Mouse (Mus musculus): ENCODE data around the gene Spast.
A peak's percentile ranks its signal among the peaks of the same experiment; 100 is the strongest.
"Not testable (repeated sequence)": the region's sequence is repeated elsewhere in the genome, so short reads cannot be mapped to it uniquely, and the experiment has no call there.

The Spast gene

DNA sequence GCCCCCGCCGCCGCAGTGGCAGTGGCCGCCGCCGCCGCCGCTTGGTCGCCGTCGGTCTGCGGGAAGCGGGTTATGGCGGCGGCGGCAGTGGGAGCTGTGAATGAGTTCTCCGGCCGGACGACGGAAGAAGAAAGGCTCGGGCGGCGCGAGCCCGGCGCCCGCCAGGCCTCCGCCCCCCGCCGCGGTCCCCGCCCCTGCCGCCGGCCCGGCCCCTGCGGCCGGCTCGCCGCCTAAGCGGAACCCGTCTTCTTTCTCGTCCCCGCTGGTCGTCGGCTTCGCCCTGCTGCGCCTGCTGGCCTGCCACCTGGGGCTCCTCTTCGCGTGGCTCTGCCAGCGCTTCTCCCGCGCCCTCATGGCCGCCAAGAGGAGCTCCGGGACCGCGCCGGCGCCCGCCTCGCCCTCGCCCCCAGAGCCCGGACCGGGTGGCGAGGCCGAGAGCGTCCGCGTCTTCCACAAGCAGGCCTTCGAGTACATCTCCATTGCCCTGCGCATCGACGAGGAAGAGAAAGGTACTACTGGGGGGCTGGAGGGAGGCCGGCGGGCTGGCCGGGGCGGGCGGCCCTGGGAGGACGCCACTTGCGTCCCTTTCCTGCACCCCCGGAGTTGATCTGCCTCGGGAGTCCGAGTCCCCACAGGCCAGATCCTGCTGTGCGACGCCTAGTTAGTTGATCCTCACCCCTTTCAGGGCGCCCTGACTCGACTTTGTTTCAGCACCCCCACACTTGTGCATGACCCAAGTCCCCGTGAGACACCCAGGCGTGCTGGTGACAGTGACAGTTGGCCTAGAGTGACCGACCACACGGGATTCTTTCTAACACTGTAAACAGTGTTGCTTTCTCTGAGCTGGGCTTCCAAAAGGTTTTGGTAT lies at the start of gene Spast:
TSS of gene Spast (plus strand) at position 51 of the 868 bp plus-strand sequence.
- DNase-seq (ENCODE audit: extremely low spot score, low read depth, low spot score), result no peak

DNA sequence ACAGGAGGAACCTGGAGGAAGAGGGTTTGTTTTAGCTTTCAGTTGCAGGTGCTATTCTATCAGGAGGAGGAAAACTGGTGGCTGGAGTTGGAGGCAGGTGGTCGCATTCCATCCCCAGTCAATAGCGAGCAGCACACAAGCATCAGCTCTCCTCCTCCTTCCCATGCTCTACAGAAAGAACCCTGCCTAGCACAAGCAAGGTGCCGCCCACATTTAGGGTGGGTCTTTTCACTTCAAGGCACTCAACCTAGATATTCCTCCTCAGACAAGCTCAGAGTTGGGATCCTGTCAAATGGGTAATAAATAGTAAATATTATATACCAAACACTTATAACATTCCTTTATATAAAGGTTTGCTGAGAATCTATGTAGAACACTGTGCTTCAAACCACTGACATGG lies 48.6 kb upstream of the Spast start:
- DNase-seq (ENCODE audit: extremely low spot score, low read depth, low spot score), result no peak

DNA sequence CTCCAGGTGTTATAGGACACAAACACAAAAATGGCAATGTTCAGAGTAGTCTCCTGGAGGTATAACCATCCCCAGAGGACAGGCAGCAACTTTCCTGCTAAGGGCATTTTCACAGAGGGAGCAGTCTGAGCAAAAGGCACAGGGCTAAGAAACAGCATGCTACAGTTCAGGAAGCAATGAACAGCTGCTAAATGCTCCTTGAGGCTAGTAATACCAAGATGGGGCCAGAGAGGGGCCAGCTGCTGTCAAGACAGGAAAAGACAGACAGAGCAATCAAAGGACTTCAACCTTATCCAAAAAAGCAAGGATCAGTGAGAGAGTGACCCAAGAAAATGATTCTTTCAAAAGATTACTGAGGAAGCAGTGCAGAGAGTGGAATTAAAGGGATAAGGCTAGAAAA lies 47.9 kb upstream of the Spast start:
- no peak for DNase-seq (ENCODE audit: extremely low spot score, low read depth, low spot score)

DNA sequence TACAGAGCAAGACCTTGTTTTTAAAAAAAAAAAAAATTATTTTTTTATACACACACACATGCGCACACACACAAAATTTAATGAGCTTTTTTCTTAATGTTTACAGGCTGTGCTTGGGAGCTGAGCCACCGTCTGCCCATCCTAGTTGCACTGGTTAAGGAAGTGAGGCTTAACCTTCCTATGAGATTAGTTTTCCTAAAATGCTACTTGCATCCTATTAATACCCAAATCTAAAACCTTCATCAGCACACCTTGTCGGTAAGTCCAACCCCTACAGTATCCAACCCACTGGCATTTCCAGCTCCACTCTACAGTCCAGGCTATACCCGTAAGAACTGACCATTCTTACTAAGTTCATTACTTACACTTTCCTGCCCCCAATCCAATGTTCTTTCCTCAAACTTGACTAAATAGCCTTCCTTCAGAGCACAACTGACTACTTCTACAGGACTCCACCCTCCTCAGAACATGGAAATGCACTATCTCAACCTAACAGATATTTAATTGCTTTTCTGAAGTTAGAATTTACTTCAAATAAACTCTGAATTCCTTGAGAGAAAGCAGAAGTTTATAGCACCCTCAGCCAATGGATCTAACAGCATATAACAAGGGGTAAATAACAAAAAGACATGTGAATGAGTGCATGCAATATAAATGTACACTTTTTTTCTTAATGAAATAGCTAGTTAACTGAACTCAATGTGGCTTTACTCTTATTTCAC lies 47.0 kb upstream of the Spast start:
- DNase-seq (ENCODE audit: extremely low spot score, low read depth, low spot score), result no peak

DNA sequence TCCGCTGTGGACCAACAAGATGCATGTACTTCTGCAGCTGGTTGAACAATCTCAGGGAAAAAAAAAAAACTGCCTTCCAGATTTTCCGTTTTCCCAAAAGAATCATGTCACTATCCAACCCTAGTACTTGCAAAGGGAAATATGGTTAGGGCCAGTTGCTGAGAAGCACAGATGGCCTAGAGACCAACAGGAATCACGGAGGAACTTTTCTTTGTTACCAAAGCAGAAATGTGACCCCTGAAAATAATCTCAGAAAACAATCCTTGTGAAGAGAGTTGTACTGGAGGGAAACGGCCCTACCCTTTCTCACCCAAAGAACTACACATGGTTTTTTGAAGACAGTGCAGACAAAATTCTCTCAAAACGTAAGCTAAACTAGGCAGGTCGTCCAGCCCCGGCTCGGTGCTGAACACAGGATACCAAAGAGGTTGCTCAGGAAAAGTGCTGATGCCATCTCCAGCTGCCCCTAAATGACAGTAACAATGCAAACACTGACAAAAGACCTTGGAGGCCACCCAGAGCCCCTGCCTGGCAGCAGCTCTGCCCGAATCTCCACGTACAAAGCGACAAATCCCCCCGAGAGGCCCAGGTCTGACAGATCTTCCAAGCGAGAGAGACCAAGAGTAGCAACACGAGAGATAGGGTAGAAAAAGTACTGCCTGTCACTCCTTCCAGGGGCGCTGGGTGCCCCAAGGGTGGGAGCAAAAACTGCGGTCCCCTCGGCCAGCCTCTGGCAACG lies 44.9 kb upstream of the Spast start:
- no peak for DNase-seq (ENCODE audit: extremely low spot score, low read depth, low spot score)

DNA sequence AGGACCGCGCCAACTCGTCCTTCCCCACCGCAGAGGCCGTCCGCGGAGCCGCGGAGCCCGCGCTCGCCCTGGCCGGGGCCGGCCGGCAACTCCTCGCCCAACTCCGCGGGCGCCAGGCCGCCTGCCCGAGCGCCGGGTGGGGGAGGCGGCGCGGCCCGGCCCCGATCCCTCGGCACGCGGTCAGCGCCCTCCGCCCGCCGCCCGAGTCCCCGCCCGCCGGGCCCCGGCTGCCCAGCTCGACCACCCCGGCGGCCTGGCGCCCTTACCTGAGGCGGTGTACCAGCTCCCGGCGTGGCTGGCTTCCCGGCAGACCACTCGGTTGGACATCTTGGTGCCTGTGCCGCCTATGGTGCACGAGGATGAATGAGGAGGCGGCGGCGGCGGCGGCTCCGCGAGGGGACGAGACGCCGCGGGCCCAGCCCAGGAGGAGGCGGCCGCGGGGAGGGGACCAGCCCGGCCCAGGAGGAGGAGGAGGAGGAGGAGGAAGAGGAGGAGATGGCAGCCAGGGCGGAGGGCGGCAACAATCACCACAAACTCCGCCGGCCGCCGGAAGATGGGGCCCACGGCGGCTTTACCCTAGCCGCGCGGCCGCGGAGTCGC lies 44.3 kb upstream of the Spast start:
- DNase-seq (ENCODE audit: extremely low spot score, low read depth, low spot score), result no peak

DNA sequence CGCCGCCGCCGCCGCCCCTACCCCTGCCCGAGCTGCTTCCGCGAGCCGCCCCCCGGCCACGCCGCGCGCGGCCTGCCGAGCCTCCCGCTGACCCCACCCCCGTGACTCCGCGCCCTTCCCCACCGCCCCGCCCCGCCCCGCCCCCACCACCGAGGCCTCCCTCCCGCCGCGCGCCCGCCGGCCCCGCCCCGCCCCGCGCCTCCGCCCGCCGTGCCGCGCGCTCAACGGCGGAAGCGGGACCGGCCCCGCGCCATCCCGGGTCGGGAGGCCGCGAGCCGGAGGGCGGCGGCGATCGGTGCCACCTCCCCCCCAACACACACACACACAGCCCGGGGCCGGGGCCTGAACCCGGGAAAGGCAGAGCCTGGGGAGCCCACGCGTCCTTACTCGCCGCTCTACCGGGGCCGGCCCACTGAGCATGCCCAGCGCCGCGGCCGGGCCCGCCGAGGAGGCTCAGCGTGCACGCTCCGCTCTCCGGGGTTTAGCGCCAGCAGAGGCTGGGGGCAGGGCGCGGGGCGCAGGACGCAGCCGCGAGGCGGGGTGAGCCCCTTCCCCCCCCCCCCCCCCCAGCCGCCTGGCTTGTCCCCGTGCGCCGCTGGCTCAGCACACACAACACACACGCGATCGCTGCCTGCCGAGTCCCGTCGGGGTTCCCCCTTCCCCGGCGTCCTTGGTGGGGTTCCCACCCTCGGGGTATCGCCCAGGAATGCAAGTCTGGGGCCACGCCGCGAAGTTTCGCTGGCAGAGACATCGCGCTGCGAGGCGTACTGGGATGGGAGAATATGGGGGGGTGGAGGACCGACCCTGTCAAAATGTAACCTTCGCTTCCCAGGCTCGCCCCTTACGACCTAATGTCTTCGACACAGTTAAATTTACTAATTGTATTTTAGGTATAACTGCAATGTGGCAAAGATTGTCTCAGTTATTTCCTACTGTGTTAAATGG lies 43.5 kb upstream of the Spast start, which contains the start of gene Memo1:
TSS of gene Memo1 (minus strand) at position 496 of the 945 bp plus-strand sequence.
- no peak for DNase-seq (ENCODE audit: extremely low spot score, low read depth, low spot score)

DNA sequence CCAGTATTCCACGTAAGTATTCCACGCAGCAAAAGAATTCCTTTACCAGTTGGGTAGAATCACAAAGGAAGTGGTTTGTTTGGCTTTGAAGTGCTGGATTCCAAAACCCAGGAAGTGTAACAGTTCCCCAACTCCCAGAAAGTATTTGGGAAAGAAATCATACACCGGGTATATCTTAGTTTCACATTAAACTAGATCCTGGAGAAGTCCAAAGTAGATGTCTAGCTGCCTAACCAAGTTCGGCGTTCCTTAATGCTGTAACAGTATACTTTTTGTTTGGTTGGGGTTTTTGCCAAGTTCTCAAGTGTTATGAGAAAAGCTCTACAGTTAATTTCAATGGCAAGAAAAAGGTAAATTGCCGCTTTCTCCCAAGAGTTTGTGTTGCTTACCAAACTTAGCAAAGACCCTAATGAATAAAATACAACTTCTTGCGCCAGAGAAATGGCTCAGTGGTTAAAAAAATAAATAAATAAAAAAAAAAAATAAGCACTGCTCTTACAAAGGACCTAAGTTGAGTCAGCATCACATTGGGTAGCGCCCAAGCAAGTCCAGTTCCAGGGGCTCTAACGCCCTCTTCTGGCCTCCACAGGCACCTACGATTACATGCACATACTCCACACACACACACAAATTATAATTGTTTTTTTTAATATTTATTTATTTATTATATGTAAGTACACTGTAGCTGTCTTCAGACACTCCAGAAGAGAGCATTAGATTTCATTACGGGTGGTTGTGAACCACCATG lies 42.5 kb upstream of the Spast start:
- no peak for DNase-seq (ENCODE audit: extremely low spot score, low read depth, low spot score)

DNA sequence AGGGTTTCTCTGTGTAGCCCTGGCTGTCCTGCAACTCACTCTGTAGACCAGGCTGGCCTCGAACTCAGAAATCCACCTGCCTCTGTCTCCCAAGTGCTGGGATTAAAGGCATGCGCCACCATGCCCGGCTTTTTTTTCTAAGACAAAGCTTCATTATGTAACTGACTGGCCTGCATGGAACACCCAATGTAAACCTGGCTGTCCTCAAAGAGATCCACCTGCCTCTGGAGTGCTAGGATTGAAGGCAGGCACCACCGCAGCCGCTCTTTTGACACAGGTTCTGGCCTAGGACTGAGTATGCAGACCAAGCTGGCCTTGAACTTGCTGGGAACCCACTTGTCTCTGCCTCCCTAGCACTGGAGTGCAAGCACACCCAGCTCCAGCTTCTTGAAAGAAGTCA lies 41.8 kb upstream of the Spast start:
- not testable (repeated sequence) for DNase-seq (ENCODE audit: extremely low spot score, low read depth, low spot score)

DNA sequence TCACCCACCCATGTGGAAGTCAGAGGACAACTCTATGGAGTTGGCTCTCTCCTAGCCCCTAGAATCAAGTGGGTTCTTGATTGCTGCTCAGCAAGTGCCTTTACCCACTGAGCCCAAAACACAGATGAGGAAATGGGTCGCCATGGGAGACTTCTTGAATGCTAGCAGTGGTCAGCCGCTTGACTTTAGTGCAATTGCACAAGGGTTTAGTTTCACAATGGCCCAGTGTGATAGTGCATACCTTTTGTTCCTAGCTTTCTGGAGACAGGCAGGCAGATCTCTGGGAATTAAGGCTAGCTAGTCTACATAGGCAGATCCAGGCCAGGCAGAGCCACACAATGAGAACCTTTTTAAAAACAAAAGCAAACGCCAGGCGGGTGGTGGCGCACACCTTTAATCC lies 38.7 kb upstream of the Spast start:
- DNase-seq (ENCODE audit: extremely low spot score, low read depth, low spot score), result no peak

DNA sequence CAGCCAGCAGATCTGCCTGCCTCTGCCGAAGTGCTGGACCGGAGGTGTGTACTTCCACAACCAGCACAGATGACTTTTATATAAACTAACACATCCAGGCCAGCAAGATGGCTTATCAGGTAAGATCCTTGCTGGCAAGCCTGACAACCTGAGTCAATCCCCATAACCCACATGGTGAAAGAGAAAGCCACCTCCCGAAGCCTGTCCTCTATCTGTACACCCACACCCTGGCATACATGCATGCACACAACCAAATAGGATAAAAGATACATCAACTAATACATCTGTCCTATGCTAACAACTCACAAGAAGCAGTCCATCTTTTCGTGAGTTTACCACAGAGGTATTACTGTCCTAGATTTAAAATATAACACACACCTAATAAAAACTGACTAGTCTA lies 34.7 kb upstream of the Spast start:
- DNase-seq (ENCODE audit: extremely low spot score, low read depth, low spot score), result no peak

DNA sequence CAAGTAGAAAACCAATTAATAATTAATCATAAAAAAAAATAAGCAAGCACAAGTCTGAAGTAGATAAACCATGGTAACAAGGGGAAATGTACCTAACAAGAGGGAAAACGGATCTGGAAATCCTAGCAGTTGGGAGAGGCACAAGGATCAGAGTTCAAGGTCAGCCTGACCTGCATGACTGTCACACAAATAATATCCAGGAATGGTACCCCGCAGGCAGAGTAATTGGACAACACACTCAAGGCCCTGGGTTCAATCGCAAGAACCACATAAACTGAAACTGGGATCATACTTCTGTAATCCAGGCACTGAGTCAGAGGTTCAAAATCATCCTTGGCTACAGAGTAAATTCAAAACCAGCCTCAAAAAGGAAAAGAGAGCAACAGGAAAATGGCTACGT lies 33.2 kb upstream of the Spast start:
- DNase-seq (ENCODE audit: extremely low spot score, low read depth, low spot score), result no peak

DNA sequence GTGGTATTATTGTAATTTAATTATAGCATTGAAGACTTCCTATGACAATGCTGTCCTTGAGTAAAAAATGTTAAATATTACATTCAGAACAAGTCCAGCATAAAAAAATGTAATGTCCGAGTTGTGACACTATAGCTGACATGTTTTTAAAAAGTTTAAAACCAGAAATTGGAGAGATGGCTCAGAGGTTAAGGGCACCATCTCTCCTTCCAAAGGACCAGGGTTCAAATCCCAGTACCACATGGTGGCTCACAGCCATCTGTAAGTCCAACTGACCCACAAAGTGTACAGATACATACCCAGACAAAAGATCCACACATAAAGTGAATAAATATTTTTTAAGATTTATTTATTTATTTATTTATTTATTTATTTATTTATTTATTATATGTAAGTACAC lies 32.8 kb upstream of the Spast start:
- no peak for DNase-seq (ENCODE audit: extremely low spot score, low read depth, low spot score)

DNA sequence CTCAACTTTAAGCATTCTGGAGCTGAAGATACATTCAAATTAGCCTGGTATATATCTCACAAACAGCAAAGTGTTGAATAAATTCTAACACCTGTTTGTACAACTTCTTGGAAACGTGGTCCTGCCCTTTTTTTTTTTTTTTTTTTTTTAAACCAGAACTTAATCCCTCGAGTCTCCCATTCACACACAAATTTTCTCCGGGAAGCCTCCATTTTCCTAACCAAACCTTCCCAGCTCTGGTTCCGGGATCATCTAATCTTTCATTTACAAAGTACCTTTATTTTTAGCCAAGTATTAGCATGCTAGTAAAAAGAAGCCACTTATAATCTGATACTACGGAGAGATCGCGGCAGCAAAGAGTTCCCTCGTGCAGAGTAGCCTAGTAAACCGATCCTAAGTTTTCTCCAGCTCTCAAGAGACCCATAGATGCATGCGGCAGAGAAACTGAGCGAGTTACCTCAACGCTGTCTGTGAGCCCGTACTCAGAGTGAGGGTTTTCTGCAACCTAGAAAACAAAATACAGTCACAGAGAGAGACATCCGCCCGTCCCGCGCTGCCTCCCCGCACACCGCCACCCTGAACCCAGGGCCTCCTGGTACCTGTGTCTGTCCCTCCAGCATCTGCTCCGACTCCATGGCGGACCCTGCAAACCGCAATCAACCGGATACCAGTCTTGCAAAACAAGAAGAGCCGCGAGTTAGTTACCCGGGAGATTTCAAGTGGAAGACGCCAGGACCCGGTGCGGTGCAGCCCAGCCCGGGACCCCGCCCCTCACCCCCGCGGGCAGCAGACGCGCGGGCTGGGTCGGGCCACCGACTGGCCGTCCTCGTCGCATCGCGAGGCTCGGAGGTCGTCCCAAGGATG lies 23.1 kb upstream of the Spast start:
- no peak for DNase-seq (ENCODE audit: extremely low spot score, low read depth, low spot score)

DNA sequence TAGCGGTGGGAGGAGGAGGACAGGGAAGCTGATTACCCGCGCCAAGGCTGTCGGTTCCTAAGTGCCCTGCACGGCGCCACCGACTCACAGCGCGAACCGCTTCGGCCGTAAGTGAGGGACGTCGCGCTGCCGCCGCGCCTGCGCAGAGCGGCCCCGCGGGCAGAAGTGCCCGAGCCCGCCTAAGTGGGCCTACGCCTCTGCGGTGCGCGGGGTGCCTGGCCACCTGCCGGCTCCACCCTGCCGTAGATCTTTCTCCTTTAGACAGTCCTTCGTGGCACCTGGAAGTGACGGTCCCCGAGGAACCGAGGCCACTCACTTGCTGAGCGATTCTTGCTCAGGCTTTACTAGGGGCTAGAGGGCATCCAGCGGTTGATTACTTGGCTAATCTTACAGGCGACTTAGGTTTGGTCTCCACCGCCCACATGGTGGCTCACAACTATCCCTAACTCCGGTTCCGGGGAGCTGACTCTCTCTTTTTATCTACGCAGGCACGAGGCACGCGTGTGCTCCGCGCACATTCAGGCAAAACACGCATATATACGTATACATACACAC lies 22.4 kb upstream of the Spast start:
- peak; percentile 52 for DNase-seq (ENCODE audit: extremely low spot score, low read depth, low spot score)

DNA sequence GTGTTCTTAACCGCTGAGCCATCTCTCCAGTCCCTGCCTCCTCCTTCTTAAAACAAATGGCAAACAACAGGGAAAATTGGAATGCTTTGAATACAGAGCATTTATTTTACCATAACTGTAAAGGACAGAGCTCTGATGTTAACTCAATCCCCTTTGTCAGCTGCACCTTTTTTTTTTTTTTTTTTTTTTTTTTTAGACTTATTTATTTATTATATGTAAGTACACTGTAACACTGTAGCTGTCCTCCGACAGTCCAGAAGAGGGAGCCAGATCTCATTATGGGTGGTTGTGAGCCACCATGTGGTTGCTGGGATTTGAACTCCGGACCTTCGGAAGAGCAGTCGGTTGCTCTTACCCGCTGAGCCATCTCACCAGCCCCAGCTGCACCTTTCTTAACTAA lies 20.1 kb upstream of the Spast start:
- DNase-seq (ENCODE audit: extremely low spot score, low read depth, low spot score), result no peak

DNA sequence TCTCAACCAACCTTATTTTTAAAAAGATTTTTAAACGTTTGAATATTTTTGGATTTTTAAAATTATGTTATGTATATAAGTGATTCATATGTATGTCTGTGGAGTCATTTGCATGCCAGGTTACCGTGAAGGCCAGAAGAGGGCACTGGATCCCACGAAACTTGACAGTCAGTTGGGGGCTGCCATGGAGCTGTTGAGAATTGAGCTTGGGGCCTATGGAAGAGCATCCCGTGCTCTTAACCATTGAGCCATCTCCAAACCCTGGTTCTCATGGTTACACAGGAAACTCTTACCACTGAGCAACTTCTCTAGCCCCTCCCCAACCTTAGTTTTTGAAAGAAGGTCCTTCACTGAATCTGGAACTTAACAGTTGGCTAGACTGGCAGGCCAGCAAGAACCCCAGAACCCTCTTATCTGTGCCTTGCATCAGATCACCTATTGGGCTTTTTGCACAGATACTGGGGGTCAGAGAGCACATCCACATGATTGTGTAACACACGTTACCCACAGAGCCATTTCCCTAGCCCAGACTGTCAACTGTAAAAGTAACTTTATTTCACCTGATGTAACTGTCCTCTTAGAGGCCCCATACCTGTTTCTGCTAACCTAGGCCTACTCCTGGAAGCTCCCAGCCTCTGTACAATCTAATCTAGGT lies 16.3 kb upstream of the Spast start:
- DNase-seq (ENCODE audit: extremely low spot score, low read depth, low spot score), result no peak

DNA sequence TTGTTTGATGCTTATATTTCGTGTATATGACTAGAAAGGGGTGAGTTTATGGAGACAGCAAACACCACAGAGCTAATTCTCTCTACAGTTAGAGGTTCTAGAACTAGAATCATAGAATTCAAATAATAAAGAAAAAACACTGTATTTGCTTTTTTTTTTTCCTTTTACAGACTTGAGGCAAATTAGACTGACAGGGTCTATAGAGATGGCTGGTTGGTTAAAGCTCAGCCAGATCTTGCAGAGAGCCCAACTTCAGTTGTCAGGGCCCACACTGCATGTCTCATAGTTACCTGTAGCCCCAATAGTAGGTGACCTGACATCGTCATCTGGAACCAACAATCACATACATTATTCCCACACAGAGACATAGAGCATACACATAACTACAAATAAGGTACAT lies 14.9 kb upstream of the Spast start, which contains the start of gene Dpy30:
TSS of gene Dpy30 (minus strand) at position 101 of the 400 bp plus-strand sequence.
- no peak for DNase-seq (ENCODE audit: extremely low spot score, low read depth, low spot score)
